Mouse (Mus musculus) testis, adult 2 months (tissue): ENCODE measurements around the gene Gm21887.
"Not testable (repeated sequence)": the region's sequence is repeated elsewhere in the genome, so short reads cannot be mapped to it uniquely, and the experiment has no call there.

Source experiments
- CTCF ChIP-seq: fragments of 200-500 bp; IDR thresholded peaks from 2 replicates; pipeline ENCODE4 v1.5.1; 2012; ENCODE audit warnings: low read depth, mild to moderate bottlenecking, inconsistent platforms, low read length, moderate library complexity; ENCODE audit not compliant: control insufficient read depth, insufficient read depth, insufficient replicate concordance
- POLR2A ChIP-seq: fragments of 200-500 bp; IDR thresholded peaks from 2 replicates; pipeline ENCODE4 v1.6.1; 2012; ENCODE audit warnings: low read depth, mild to moderate bottlenecking, inconsistent platforms, low read length, moderate library complexity; ENCODE audit not compliant: control insufficient read depth

DNA sequence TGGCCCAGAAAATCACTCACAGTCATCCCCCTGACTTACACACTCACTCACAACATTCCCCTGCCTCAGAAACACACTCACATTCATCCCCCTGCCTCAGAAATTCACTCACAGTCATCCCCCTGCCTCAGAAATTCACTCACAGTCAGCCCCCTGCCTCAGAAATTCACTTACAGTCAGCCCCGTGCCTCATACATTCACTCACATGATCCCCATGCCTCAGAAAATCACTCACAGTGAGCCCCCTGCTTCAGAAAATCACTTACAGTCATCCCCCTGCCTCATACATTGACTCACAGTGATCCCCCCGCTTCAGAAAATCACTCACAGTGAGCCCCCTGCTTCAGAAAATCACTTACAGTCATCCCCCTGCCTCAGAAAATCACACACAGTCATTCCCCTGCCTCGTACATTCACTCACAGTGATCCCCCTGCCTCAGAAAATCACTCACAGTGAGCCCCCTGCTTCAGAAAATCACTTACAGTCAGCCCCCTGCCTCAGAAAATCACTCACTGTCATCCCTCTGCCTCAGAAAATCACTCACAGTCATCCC, 2.7 kb upstream of the Gm21887 start:
- TF ChIP-seq CTCF, POLR2A: not testable (repeated sequence)
